Mouse (Mus musculus): ENCODE data around the gene Zfp362. TPM values are rescaled to one million over a fixed set of nuclear protein-coding genes. Genes with fewer than 3 reads are reported as not detected.

Zfp362 gene
- polyA plus RNA-seq (2015; fragmentation: Nextera tagmentation; extraction: Ambion mirVana) = 46.1 and 47.5 TPM in 2 replicates

DNA sequence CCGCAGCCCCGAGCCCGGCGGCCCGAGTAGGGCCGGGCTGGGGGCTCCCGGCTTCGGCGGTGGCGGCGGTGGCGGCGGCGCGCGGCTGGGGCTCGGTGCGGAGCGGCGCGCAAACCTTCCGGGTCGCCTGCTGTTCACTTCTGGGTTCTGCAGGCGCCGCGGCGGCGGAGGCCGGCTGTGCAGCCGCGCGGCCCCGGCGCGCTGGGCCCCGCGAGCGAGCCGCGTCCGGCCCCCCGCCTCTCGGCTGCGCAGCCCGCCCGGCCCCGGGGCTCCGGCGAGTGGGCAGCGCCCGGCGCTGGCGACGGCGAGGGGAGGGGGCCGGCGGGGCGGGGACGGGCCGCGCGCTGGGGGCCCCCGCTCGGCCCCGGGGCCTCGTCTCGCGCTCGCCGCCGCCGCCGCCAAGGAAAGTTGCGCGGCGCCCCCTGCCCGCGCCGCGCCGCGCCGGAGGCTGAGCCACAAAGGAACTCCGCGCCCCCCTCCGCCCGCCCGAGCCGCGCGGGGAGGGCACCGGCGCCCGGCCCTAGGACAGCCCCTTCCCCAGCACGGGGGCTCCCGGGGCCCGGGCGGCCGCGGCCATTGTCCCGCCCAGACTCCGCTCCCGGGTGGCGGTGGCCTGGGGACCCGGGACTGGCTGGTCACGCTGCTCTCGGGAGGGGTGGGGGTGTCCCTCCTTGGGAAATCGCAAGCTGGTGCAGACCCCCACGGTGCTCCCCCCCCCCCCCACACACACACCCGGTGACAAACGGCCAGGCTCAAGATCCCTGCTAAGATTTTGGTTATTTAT is at the start of gene Zfp362:
TSS of gene Zfp362 (minus strand) at position 3 of the 784 bp plus-strand sequence.
- ATAC-seq (ENCODE audit: low FRiP score, low TSS enrichment) = peak; percentile 52

DNA sequence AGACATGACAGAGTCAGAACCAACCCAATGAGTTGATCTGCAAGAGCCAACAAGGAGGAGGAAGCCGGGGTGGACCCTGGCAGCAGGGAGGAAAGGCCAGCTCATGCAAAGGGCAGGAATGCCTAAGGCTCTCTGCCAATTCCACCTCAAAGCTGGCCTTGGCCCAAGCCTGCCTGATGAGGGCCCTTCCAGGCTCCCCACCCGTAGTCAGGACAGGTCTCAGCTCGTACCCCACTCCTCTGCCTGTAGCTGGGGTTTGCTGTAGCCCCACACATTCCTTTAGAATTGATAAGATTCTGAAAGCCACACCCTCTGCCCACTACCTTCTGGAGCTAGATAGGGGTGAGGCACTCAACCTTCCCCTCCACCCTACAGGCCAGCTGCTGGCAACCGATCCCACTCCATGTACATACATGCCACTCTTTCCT is 49.8 kb upstream of the Zfp362 start:
- Histone ChIP-seq H3K4me3 (ENCODE audit: low read length) (no peak overlapping the region), H3K4me2 (replicated peaks; ENCODE audit: low read depth, low read length) (no peak overlapping the region), H3K9me3 (ENCODE audit: low read length) (no peaks in the 10 kb centered on the region; the same call in 1 of the 2 replicates), H3K9ac (replicated peaks; ENCODE audit: low read length) (no peak overlapping the region), H3K4me1 (ENCODE audit: insufficient read depth, low read length) (no peaks in the 10 kb centered on the region), H3K36me3 (ENCODE audit: insufficient read depth, low read length) (no peaks in the 10 kb centered on the region), H3K27me3 (ENCODE audit: insufficient read depth, low read length) (no peaks in the 10 kb centered on the region), H3K27ac (ENCODE audit: low read length) (no peak overlapping the region)
- WGBS = 78% methylated on average over 4 of the region's 4 CpGs
- ATAC-seq (ENCODE audit: low FRiP score, low TSS enrichment) = peak; percentile 40; the same call in 1 of the 2 replicates

More for the DNA sequence above, at the start of gene Zfp362:
- Histone ChIP-seq H3K9me3 (ENCODE audit: low read length) (no peaks in the 10 kb centered on the region), H3K36me3 (ENCODE audit: insufficient read depth, low read length) (no peaks in the 10 kb centered on the region; the same call in 1 of the 2 replicates), H3K4me3 (ENCODE audit: low read length) (peak within 1 kb of the TSS; percentile 89), H3K27me3 (ENCODE audit: insufficient read depth, low read length) (no peaks in the 10 kb centered on the region), H3K4me1 (ENCODE audit: insufficient read depth, low read length) (peaks cover 41% of the 10 kb centered on the region), H3K4me2 (replicated peaks; ENCODE audit: low read depth, low read length) (peak within 1 kb of the TSS; percentile 93), H3K27ac (ENCODE audit: low read length) (peak within 1 kb of the TSS; percentile 98), H3K9ac (replicated peaks; ENCODE audit: low read length) (peak within 1 kb of the TSS; percentile 99)
- under 1% methylated on average over 48 of the region's 111 CpGs for WGBS

DNA sequence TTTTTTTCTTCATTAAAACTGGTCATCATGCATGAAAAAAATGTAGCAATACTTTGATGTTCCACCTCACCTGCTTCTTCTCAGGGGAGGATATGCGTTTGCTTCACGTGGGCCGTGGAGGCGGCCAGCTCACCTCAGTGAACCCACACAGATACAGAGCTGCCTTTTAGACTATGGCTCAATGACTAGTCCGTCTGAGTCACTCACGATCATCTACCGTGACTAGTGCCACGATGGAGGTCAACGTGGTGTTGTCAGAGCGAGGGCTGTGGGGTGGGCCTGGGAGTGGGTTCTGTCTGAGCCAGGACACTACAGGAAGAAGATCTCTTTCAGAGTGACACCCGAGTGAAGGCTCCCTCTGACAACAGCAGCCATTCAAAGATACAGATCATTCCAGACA is 47.3 kb upstream of the Zfp362 start:
- H3K9ac ChIP-seq (replicated peaks; ENCODE audit: low read length) = no peak overlapping the region
- no peaks in the 10 kb centered on the region for H3K36me3 ChIP-seq (ENCODE audit: insufficient read depth, low read length)
- H3K4me3 ChIP-seq (ENCODE audit: low read length) = no peak overlapping the region
- no peak overlapping the region for H3K27ac ChIP-seq (ENCODE audit: low read length)
- H3K4me1 ChIP-seq (ENCODE audit: insufficient read depth, low read length) = no peaks in the 10 kb centered on the region
- H3K4me2 ChIP-seq (replicated peaks; ENCODE audit: low read depth, low read length) = no peak overlapping the region
- no peaks in the 10 kb centered on the region for H3K27me3 ChIP-seq (ENCODE audit: insufficient read depth, low read length)
- ATAC-seq (ENCODE audit: low FRiP score, low TSS enrichment) = no peak
- WGBS = 44% methylated on average over 11 of the region's 11 CpGs
- H3K9me3 ChIP-seq (ENCODE audit: low read length) = no peaks in the 10 kb centered on the region; the same call in 1 of the 2 replicates

DNA sequence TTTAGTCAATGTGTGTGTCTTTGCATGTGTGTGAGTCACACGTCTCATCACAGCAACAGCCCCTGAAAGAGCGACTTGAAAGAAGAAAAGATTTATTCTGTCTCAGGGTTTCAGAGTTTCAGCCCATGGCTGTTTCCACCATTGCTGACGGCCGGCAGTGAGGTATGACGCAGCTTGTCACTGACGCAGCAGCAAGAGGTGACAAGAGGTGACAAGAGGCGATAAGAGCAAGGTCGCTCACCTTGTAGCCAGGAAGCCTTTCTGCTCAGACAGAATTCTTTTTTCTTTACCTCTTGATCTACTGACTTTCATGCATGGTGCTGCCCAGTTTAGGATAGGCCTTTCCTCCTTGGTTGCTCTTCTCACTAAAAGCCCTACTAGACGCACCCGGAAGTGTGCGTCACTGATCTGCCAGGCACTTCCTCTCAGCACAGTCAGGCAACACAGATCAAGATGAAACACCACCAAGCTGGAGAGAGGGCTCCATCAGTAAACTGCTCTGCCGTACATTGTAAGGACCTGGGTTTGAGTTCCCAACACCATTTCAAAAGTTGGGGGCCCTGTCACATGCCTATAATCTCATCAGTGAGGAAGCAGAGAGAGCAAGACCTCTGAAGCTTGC is 46.5 kb upstream of the Zfp362 start:
- Histone ChIP-seq H3K9me3 (ENCODE audit: low read length) (no peaks in the 10 kb centered on the region; the same call in 1 of the 2 replicates), H3K27ac (ENCODE audit: low read length) (no peak overlapping the region), H3K4me3 (ENCODE audit: low read length) (no peak overlapping the region), H3K4me1 (ENCODE audit: insufficient read depth, low read length) (no peaks in the 10 kb centered on the region), H3K36me3 (ENCODE audit: insufficient read depth, low read length) (no peaks in the 10 kb centered on the region), H3K9ac (replicated peaks; ENCODE audit: low read length) (no peak overlapping the region), H3K27me3 (ENCODE audit: insufficient read depth, low read length) (no peaks in the 10 kb centered on the region), H3K4me2 (replicated peaks; ENCODE audit: low read depth, low read length) (no peak overlapping the region)
- ATAC-seq (ENCODE audit: low FRiP score, low TSS enrichment) = no peak
- 79% methylated on average over 12 of the region's 12 CpGs for WGBS

DNA sequence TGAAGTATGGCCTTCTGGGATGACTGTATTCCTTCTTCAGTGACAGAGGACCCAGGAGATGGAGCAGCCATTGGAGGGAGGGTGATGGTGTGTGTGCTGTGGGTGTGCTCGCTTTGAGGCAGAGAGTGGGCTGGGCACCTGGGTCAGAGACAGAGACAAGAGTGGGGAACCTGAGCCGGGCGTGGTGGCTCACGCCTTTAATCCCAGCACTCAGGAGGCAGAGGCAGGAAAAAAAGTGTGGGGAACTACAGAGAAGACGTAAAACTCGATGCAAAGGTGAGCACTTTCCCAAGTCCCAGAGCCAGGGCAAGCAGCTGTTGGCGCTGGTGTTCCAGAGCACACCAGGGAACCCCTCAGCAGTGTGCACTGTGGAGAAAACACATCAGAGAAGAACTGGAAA is 43.8 kb upstream of the Zfp362 start:
- WGBS = 64% methylated on average over 7 of the region's 7 CpGs
- Histone ChIP-seq H3K27ac (ENCODE audit: low read length) (no peak overlapping the region), H3K4me1 (ENCODE audit: insufficient read depth, low read length) (peaks cover 19% of the 10 kb centered on the region; the same call in 1 of the 2 replicates), H3K9ac (replicated peaks; ENCODE audit: low read length) (no peak overlapping the region), H3K4me3 (ENCODE audit: low read length) (no peak overlapping the region), H3K27me3 (ENCODE audit: insufficient read depth, low read length) (no peaks in the 10 kb centered on the region), H3K4me2 (replicated peaks; ENCODE audit: low read depth, low read length) (no peak overlapping the region), H3K36me3 (ENCODE audit: insufficient read depth, low read length) (no peaks in the 10 kb centered on the region), H3K9me3 (ENCODE audit: low read length) (no peaks in the 10 kb centered on the region)
- ATAC-seq (ENCODE audit: low FRiP score, low TSS enrichment) = no peak

DNA sequence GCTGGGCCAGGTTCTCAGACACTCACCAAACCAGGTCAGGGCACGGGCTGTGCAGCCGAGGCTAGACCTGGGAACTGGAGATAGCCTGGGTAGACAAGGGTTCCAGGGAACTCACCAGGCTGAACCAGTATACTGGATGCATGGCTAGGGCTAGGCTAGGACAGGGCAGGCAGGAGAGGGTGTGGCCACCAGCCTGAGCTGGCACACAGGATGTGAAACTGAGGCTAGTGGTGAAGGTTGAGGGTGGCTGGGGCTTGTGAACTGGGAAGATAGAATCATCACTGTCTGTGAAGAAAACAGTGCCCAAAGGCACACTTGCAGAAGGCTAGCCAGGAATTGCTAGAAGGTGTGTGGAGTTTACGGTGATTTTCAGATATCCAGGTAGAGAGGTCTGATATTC is 43.1 kb upstream of the Zfp362 start:
- no peaks in the 10 kb centered on the region for H3K9me3 ChIP-seq (ENCODE audit: low read length)
- peaks cover 21% of the 10 kb centered on the region; the same call in 1 of the 2 replicates for H3K4me1 ChIP-seq (ENCODE audit: insufficient read depth, low read length)
- H3K27ac ChIP-seq (ENCODE audit: low read length) = no peak overlapping the region
- H3K4me2 ChIP-seq (replicated peaks; ENCODE audit: low read depth, low read length) = no peak overlapping the region
- no peaks in the 10 kb centered on the region for H3K36me3 ChIP-seq (ENCODE audit: insufficient read depth, low read length)
- no peak overlapping the region for H3K4me3 ChIP-seq (ENCODE audit: low read length)
- 93% methylated on average over 3 of the region's 3 CpGs for WGBS
- H3K27me3 ChIP-seq (ENCODE audit: insufficient read depth, low read length) = no peaks in the 10 kb centered on the region
- ATAC-seq (ENCODE audit: low FRiP score, low TSS enrichment) = no peak
- H3K9ac ChIP-seq (replicated peaks; ENCODE audit: low read length) = no peak overlapping the region

DNA sequence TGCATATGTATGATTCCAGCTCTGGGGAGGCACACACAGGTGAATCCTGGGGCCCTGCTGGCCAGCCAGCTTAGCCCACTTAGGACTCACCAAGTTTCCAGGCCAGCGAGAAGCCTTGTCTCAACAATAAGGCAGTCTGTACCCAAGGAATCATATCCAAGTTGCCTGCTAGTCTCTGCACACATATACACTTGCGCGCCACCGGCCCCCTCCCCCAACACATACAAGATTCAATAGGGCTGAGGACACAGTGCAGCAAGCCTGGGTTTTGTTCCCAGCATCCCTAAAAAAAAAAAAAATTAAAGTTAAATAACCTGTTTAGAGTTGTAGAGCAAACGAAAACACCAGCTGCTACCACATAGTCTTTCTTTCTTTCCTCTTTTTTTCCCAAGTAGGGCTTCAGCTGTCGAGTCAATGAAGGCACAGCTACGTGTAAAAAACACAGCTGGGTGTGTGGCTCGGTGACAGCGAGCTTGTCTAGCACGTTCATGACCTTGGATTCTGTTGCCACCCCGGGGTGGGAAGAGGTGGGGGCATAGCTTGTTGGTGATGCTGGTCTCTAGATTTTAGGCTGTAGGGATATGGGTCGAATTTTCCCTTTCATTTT is 39.6 kb upstream of the Zfp362 start:
- no peak for ATAC-seq (ENCODE audit: low FRiP score, low TSS enrichment)
- no peaks in the 10 kb centered on the region for H3K27me3 ChIP-seq (ENCODE audit: insufficient read depth, low read length)
- no peak overlapping the region for H3K9ac ChIP-seq (replicated peaks; ENCODE audit: low read length)
- H3K4me2 ChIP-seq (replicated peaks; ENCODE audit: low read depth, low read length) = no peak overlapping the region
- H3K4me3 ChIP-seq (ENCODE audit: low read length) = no peak overlapping the region
- no peaks in the 10 kb centered on the region for H3K36me3 ChIP-seq (ENCODE audit: insufficient read depth, low read length)
- 71% methylated on average over 12 of the region's 12 CpGs for WGBS
- H3K27ac ChIP-seq (ENCODE audit: low read length) = no peak overlapping the region
- no peaks in the 10 kb centered on the region for H3K9me3 ChIP-seq (ENCODE audit: low read length)
- H3K4me1 ChIP-seq (ENCODE audit: insufficient read depth, low read length) = peaks cover 31% of the 10 kb centered on the region; the same call in 1 of the 2 replicates

DNA sequence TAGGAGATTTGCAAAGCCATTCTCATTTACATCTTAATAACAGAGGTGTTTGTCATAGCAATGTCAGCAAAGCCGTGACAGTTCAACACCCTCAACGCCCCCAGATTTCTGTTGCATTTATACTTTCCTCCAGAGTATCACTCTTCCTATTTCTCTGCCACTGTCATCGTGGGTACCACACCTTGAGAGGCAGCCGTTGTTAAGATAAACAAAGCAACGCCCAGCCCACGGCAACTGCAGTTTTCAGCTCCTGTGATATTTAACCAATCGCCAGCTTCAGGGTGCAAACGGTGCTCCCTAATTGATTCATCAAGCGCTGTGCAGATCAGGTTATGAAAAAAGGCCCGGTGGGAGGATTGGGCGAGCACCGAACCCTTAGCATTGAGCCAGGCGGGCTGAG is 38.7 kb upstream of the Zfp362 start:
- no peak for ATAC-seq (ENCODE audit: low FRiP score, low TSS enrichment)
- Histone ChIP-seq H3K9ac (replicated peaks; ENCODE audit: low read length) (no peak overlapping the region), H3K27ac (ENCODE audit: low read length) (no peak overlapping the region), H3K4me1 (ENCODE audit: insufficient read depth, low read length) (peaks cover 40% of the 10 kb centered on the region), H3K4me3 (ENCODE audit: low read length) (no peak overlapping the region), H3K9me3 (ENCODE audit: low read length) (no peaks in the 10 kb centered on the region), H3K4me2 (replicated peaks; ENCODE audit: low read depth, low read length) (no peak overlapping the region), H3K36me3 (ENCODE audit: insufficient read depth, low read length) (no peaks in the 10 kb centered on the region), H3K27me3 (ENCODE audit: insufficient read depth, low read length) (no peaks in the 10 kb centered on the region)
- 41% methylated on average over 13 of the region's 13 CpGs for WGBS

DNA sequence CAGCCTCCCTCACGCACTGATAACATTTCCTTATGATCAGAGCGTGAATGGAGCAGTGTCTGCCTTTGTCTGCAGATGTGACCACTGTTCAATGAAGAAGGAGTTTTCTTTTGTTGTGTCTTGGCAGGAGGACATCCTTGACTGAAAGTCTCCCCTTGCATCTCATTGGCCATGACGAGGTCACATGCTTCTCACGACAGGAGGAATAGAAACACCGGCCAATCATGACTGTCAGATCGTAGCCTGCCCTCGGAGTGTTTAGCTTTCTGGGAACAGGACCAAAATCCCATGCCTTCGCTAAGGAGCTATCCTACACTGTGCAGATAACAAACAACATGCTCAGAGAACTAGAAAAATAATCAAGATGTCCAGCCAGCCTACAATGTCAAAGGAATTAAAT is 35.4 kb upstream of the Zfp362 start:
- H3K4me2 ChIP-seq (replicated peaks; ENCODE audit: low read depth, low read length) = no peak overlapping the region
- no peak overlapping the region for H3K9ac ChIP-seq (replicated peaks; ENCODE audit: low read length)
- H3K27ac ChIP-seq (ENCODE audit: low read length) = peak overlapping the region; percentile 87
- 62% methylated on average over 8 of the region's 8 CpGs for WGBS
- no peak overlapping the region for H3K4me3 ChIP-seq (ENCODE audit: low read length)
- H3K36me3 ChIP-seq (ENCODE audit: insufficient read depth, low read length) = no peaks in the 10 kb centered on the region
- no peaks in the 10 kb centered on the region for H3K27me3 ChIP-seq (ENCODE audit: insufficient read depth, low read length)
- no peaks in the 10 kb centered on the region for H3K9me3 ChIP-seq (ENCODE audit: low read length)
- ATAC-seq (ENCODE audit: low FRiP score, low TSS enrichment) = no peak
- H3K4me1 ChIP-seq (ENCODE audit: insufficient read depth, low read length) = peaks cover 55% of the 10 kb centered on the region
